ENCODE assay signal across 23 mouse cellular contexts in the genomic region with DNA sequence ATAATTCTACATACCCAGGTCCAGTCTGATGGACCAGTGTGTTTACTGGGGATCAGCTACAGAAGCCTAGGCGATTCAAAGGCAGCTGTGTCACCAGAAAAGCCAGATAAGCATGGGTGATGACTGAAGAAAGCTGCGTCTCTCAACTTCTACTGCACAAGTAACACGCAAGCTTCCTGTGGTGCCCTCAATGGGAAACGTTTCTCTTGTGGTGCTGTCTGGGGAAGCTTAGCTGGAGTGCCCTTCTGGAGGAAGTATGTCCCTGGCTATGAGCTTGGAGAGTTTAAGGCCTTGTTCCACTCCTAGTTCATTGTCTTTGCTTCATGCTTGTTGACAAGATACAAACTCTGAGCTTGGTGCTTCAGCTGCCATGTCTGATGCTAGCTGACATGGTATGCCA.
"Had no signal": no experiment of that assay in that cellular context is flagged by ENCODE, and none has a peak within 500 bp of the region (broad histone marks: within the 10 kb centered on the region; RNA-seq: fewer than 3 reads in every experiment).

No protein-coding gene starts in this region.

- H3K4me1 ChIP-seq: heart, embryonic 10.5 days; hindbrain, embryonic 13.5 days; hindbrain, embryonic 15.5 days; limb, embryonic 10.5 days; limb, embryonic 12.5 days had no signal

- H3K9me3 ChIP-seq: heart, embryonic 10.5 days; heart, embryonic 12.5 days; hindbrain, embryonic 13.5 days; hindbrain, embryonic 15.5 days; limb, embryonic 10.5 days; limb, embryonic 12.5 days; liver, embryonic 13.5 days had no signal

- H3K4me3 ChIP-seq: gastrocnemius, adult 2 months; heart, embryonic 10.5 days; heart, embryonic 12.5 days; hindbrain, embryonic 13.5 days; hindbrain, embryonic 15.5 days; layer of hippocampus, adult 2 months; left cerebral cortex, adult 2 months; limb, embryonic 10.5 days; limb, embryonic 12.5 days; liver, embryonic 13.5 days had no signal

- H3K9ac ChIP-seq: heart, embryonic 12.5 days; hindbrain, embryonic 13.5 days; hindbrain, embryonic 15.5 days; limb, embryonic 12.5 days; liver, embryonic 13.5 days had no signal

- ATAC-seq: hindbrain, postnatal 0 days; intestine, embryonic 16.5 days had no signal

- H3K27me3 ChIP-seq: heart, embryonic 12.5 days; hindbrain, embryonic 13.5 days; hindbrain, embryonic 15.5 days; limb, embryonic 12.5 days; liver, embryonic 13.5 days had no signal

- DNase-seq: gastrocnemius, adult 2 months; gastrocnemius, postnatal 10 days; gastrocnemius, postnatal 25 days; heart, adult 18-20 months; heart, postnatal 10 days; kidney, adult 11 months; kidney, adult 8-10 months; kidney, postnatal 10 days; kidney, postnatal 25 days; kidney, postnatal 4 days; liver; liver, embryonic 13.5 days had no signal

- H3K27ac ChIP-seq: gastrocnemius, adult 2 months; heart, embryonic 10.5 days; hindbrain, embryonic 13.5 days; hindbrain, embryonic 15.5 days; hindbrain, postnatal 0 days; layer of hippocampus, adult 2 months; left cerebral cortex, adult 2 months; limb, embryonic 10.5 days; limb, embryonic 12.5 days; liver, embryonic 13.5 days had no signal

- H3K4me2 ChIP-seq: heart, embryonic 12.5 days; hindbrain, embryonic 13.5 days; hindbrain, embryonic 15.5 days; limb, embryonic 12.5 days; liver, embryonic 11.5 days; liver, embryonic 13.5 days had no signal
